Mouse (Mus musculus) neural tube, embryonic 11.5 days (tissue): ENCODE measurements around the gene Gsc2. TPM values are rescaled to one million over a fixed set of nuclear protein-coding genes. Genes with fewer than 3 reads are reported as not detected.

Experiments used
- ATAC-seq: fragments of 200-750 bp; cut with Nextera tagmentation; 2 replicates; pipeline ENCODE4 v1.8.0; 2017; ENCODE audit warnings: moderate number of reproducible peaks, mild to moderate bottlenecking, moderate TSS enrichment, moderate library complexity; ENCODE audit not compliant: insufficient read depth, low FRiP score, low TSS enrichment
- DNase-seq: peaks from one replicate; pipeline ENCODE4 v3.0.0-alpha.2; 2015; ENCODE audit warnings: low spot score
- H3K27ac ChIP-seq: fragments of 300-500 bp; sonication (generic); 2 replicates; pipeline ENCODE4 v1.5.1; 2014; ENCODE audit warnings: low read depth, mild to moderate bottlenecking, low read length
- H3K27me3 ChIP-seq: fragments of 300-500 bp; sonication (generic); 2 replicates; pipeline ENCODE4 v1.6.1; 2014; ENCODE audit warnings: mild to moderate bottlenecking, low read length, mixed read lengths; ENCODE audit not compliant: control insufficient read depth, insufficient read depth
- H3K36me3 ChIP-seq: fragments of 300-500 bp; sonication (generic); 2 replicates; pipeline ENCODE4 v1.6.1; 2014; ENCODE audit warnings: mild to moderate bottlenecking, low read length, moderate library complexity, mixed read lengths; ENCODE audit not compliant: control insufficient read depth, insufficient read depth
- H3K4me1 ChIP-seq: fragments of 300-500 bp; sonication (generic); 2 replicates; pipeline ENCODE4 v1.6.1; 2014; ENCODE audit warnings: low read length, mixed read lengths; ENCODE audit not compliant: control insufficient read depth, insufficient read depth
- H3K4me2 ChIP-seq: fragments of 300-500 bp; sonication (generic); 2 replicates; pipeline ENCODE4 v1.6.1; 2014; ENCODE audit warnings: low read depth, mild to moderate bottlenecking, moderate library complexity
- H3K4me3 ChIP-seq: fragments of 300-500 bp; sonication (generic); 2 replicates; pipeline ENCODE4 v1.5.1; 2014; ENCODE audit warnings: low read depth, low read length
- H3K9ac ChIP-seq: fragments of 300-500 bp; sonication (generic); 2 replicates; pipeline ENCODE4 v1.6.1; 2014; ENCODE audit warnings: mild to moderate bottlenecking, low read length
- H3K9me3 ChIP-seq: fragments of 300-500 bp; sonication (generic); 2 replicates; pipeline ENCODE4 v1.6.1; 2016; ENCODE audit warnings: low read length; ENCODE audit not compliant: control insufficient read depth
- WGBS: fragments of 180-500 bp; shearing (Covaris S2); extraction: QIAGEN DNeasy Blood & Tissue Kit; methylation state at CpG from one replicate; pipeline ENCODE4 v1.1.7; 2014; 5-methylcytosine and 5-hydroxymethylcytosine counted together
- polyA plus RNA-seq: library from polyadenylated mRNA; unstranded; fragments of >200 nt; fragmentation: Nextera tagmentation; extraction: Ambion mirVana; gene quantifications from 2 replicates; pipeline ENCODE4 v1.2.1, GENCODE M21; 2014

The Gsc2 gene
- polyA plus RNA-seq, 1 experiment from 2014 or later: not detected

GRCm38 (mm10) chr16:17898462-17898861 is 16.4 kb downstream of the Gsc2 start, which contains the start of the genes Dgcr2 and Tssk2:
Dgcr2 (minus strand) TSS chr16:17898562.
Tssk2 (plus strand) TSS chr16:17898637.
- no peak within 1 kb of the TSS for H3K27ac ChIP-seq
- no peak within 1 kb of the TSS for H3K4me3 ChIP-seq
- H3K9ac ChIP-seq: no peak within 1 kb of the TSS
- peaks cover 14% of the 10 kb centered on the region for H3K36me3 ChIP-seq
- no peaks in the 10 kb centered on the region for H3K4me1 ChIP-seq
- DNase-seq (no peak), ATAC-seq (no peak)
- H3K4me2 ChIP-seq: no peak within 1 kb of the TSS
- no peaks in the 10 kb centered on the region for H3K27me3 ChIP-seq
- H3K9me3 ChIP-seq: no peaks in the 10 kb centered on the region
- 94% methylated on average over 14 of the region's 14 CpGs for WGBS

- Histone ChIP-seq H3K4me2 (no peak overlapping the region), H3K4me3 (no peak overlapping the region), H3K4me1 (no peaks in the 10 kb centered on the region), H3K27ac (no peak overlapping the region), H3K9ac (no peak overlapping the region), H3K9me3 (no peaks in the 10 kb centered on the region), H3K36me3 (no peaks in the 10 kb centered on the region), H3K27me3 (no peaks in the 10 kb centered on the region)
- ATAC-seq (no peak), DNase-seq (no peak)
These were observed 18.8 kb downstream of the Gsc2 start for GRCm38 (mm10) chr16:17896091-17896490.

- Histone ChIP-seq H3K4me2 (no peak within 1 kb of the TSS), H3K9ac (no peak within 1 kb of the TSS), H3K4me3 (no peak within 1 kb of the TSS), H3K9me3 (no peaks in the 10 kb centered on the region), H3K27ac (no peak within 1 kb of the TSS), H3K27me3 (no peaks in the 10 kb centered on the region), H3K4me1 (peaks cover 8% of the 10 kb centered on the region), H3K36me3 (no peaks in the 10 kb centered on the region)
- ATAC-seq: no peak
- 86% methylated on average over 2 of the region's 2 CpGs for WGBS
- no peak for DNase-seq
These were observed 20.9 kb downstream of the Gsc2 start, which contains the start of gene Tssk1 for GRCm38 (mm10) chr16:17893923-17894322. Tssk1 (plus strand) TSS chr16:17894223.

GRCm38 (mm10) chr16:17892606-17893005 is 22.3 kb downstream of the Gsc2 start:
- Histone ChIP-seq H3K4me2 (no peak overlapping the region), H3K4me3 (no peak overlapping the region), H3K9me3 (no peaks in the 10 kb centered on the region), H3K9ac (no peak overlapping the region), H3K27me3 (no peaks in the 10 kb centered on the region), H3K4me1 (peaks cover 8% of the 10 kb centered on the region), H3K36me3 (no peaks in the 10 kb centered on the region), H3K27ac (no peak overlapping the region)
- ATAC-seq: no peak
- WGBS: 89% methylated on average over 3 of the region's 3 CpGs
- no peak for DNase-seq

GRCm38 (mm10) chr16:17891567-17891959 is 23.3 kb downstream of the Gsc2 start, which contains the start of gene Gm20518:
Gm20518 (minus strand) TSS chr16:17891671.
- no peaks in the 10 kb centered on the region for H3K9me3 ChIP-seq
- peak; percentile 100 for DNase-seq
- peak; percentile 97 for ATAC-seq
- H3K27ac ChIP-seq: peak within 1 kb of the TSS; percentile 90
- under 1% methylated on average over 38 of the region's 38 CpGs for WGBS
- H3K4me1 ChIP-seq: peaks cover 8% of the 10 kb centered on the region
- peak within 1 kb of the TSS; percentile 60 for H3K4me2 ChIP-seq
- H3K4me3 ChIP-seq: peak within 1 kb of the TSS; percentile 99
- peak within 1 kb of the TSS; percentile 99 for H3K9ac ChIP-seq
- no peaks in the 10 kb centered on the region for H3K27me3 ChIP-seq
- H3K36me3 ChIP-seq: no peaks in the 10 kb centered on the region

- ATAC-seq (peak; percentile 70), DNase-seq (peak; percentile 55)
- WGBS: under 1% methylated on average over 42 of the region's 44 CpGs
- Histone ChIP-seq H3K27me3 (no peaks in the 10 kb centered on the region), H3K36me3 (no peaks in the 10 kb centered on the region), H3K4me1 (peaks cover 8% of the 10 kb centered on the region), H3K4me2 (peak overlapping the region; percentile 60), H3K9ac (peak overlapping the region; percentile 99), H3K4me3 (peak overlapping the region; percentile 99), H3K27ac (peak overlapping the region; percentile 90), H3K9me3 (no peaks in the 10 kb centered on the region)
These were observed 23.8 kb downstream of the Gsc2 start for GRCm38 (mm10) chr16:17890917-17891566.

- no peak overlapping the region for H3K27ac ChIP-seq
- DNase-seq (no peak), ATAC-seq (no peak)
- WGBS: 48% methylated on average over 2 of the region's 2 CpGs
- peak overlapping the region; percentile 99 for H3K4me3 ChIP-seq
- peaks cover 8% of the 10 kb centered on the region for H3K4me1 ChIP-seq
- H3K4me2 ChIP-seq: peak overlapping the region; percentile 60
- H3K36me3 ChIP-seq: no peaks in the 10 kb centered on the region
- peak overlapping the region; percentile 99 for H3K9ac ChIP-seq
- no peaks in the 10 kb centered on the region for H3K27me3 ChIP-seq
- H3K9me3 ChIP-seq: no peaks in the 10 kb centered on the region
These were observed 24.5 kb downstream of the Gsc2 start for GRCm38 (mm10) chr16:17890342-17890727.

GRCm38 (mm10) chr16:17889689-17890341 is 25.0 kb downstream of the Gsc2 start:
- peaks cover 8% of the 10 kb centered on the region for H3K4me1 ChIP-seq
- H3K9ac ChIP-seq: no peak overlapping the region; the same call in 1 of the 2 replicates
- H3K36me3 ChIP-seq: no peaks in the 10 kb centered on the region
- H3K4me2 ChIP-seq: peak overlapping the region; percentile 60
- peak overlapping the region; percentile 99 for H3K4me3 ChIP-seq
- 84% methylated on average over 6 of the region's 6 CpGs for WGBS
- ATAC-seq (no peak), DNase-seq (no peak)
- no peak overlapping the region for H3K27ac ChIP-seq
- no peaks in the 10 kb centered on the region for H3K9me3 ChIP-seq
- no peaks in the 10 kb centered on the region for H3K27me3 ChIP-seq

GRCm38 (mm10) chr16:17884116-17884515 is 30.7 kb downstream of the Gsc2 start:
- H3K4me1 ChIP-seq: no peaks in the 10 kb centered on the region
- H3K4me3 ChIP-seq: no peak overlapping the region
- WGBS: 83% methylated on average over 6 of the region's 6 CpGs
- peaks cover 3% of the 10 kb centered on the region; the same call in 1 of the 2 replicates for H3K36me3 ChIP-seq
- ATAC-seq (no peak), DNase-seq (no peak)
- H3K27me3 ChIP-seq: no peaks in the 10 kb centered on the region
- H3K27ac ChIP-seq: no peak overlapping the region
- no peaks in the 10 kb centered on the region for H3K9me3 ChIP-seq
- H3K4me2 ChIP-seq: no peak overlapping the region
- H3K9ac ChIP-seq: no peak overlapping the region
